Mouse (Mus musculus) bone marrow, adult 2 months (tissue): ENCODE results near the gene H2-DMb1.

Experiments
- CTCF ChIP-seq: fragments of 200-500 bp; IDR thresholded peaks from 2 replicates; pipeline ENCODE4 v1.5.1; 2011; ENCODE audit warnings: low read length, control low read depth; ENCODE audit not compliant: control insufficient read depth, insufficient read depth
- POLR2A ChIP-seq: fragments of 200-500 bp; IDR thresholded peaks from 2 replicates; pipeline ENCODE4 v1.6.1; 2011; ENCODE audit warnings: low read depth, mild to moderate bottlenecking, control low read depth, low read length, borderline replicate concordance; ENCODE audit not compliant: control insufficient read depth

DNA sequence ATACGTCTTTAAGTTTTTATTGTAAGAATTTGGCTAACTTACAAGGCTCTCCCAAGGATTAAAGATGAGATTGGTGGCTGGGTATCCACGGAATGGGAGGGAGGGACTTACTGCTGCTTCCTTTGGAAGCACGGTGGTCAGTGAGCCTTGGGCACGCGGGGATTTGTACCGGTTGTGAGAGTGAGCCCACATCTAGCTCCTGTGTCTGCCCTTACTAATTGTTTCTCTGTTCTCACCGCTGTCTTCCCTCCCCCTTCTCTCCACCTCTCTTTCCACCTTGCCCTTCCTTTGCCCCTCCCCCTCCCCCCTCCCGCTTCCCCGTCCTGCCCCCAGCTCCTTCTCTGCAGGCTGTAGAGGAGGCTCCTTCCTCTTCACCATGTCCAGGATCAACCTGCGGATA is 55.5 kb downstream of the H2-DMb1 start:
- TF ChIP-seq CTCF (no peak), POLR2A (no peak)
